Mouse (Mus musculus): Measurements from ENCODE around the gene Gm3625.

DNA sequence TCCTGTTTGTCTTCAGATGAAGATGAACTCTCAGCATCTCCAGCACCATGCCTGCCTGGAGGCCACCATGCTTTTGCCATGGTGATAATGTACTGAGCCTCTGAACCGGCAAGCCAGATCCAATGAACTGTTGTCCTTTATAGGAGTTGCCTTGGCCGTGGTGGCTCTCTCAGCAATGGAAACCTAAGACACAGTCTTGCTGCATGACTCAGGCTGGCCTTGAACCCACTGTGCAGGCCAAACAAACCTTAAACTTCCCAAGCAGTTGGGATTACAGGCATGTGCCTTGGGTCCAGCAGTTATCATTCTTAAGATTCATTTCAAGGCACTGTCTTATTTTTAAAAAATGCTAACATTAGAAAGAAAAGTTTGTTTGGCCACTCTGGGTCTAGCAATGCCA, 4.9 kb downstream of the Gm3625 start:
- no peak for TF ChIP-seq CTCF (IDR thresholded peaks at IDR 0.05; ENCODE audit: borderline replicate concordance, insufficient read depth, low read depth, low read length)
- TF ChIP-seq POLR2A (IDR thresholded peaks at IDR 0.05; ENCODE audit: borderline replicate concordance, insufficient read depth, low read length) = no peak

Data from cerebellum, adult 2 months (tissue).